Mouse (Mus musculus): Measurements from ENCODE around the gene Lrmda. TPM values are rescaled to one million over a fixed set of nuclear protein-coding genes. Genes with fewer than 3 reads are reported as not detected.

The Lrmda gene
- 3.8 and 4.2 TPM in 2 replicates for total RNA-seq (2021)
- long read RNA-seq, experiment 1, partial matches to known transcripts: 0 of 2 reads
- long read RNA-seq, experiment 1, other reads (novel, unspliced or antisense): 1 of 2 reads
- long read RNA-seq, experiment 2: 0 reads

- DNase-seq: peak; percentile 89
Measured at GRCm38 (mm10) chr14:22019252-22019948, at the start of gene Lrmda. Lrmda (plus strand) TSS chr14:22019712.

GRCm38 (mm10) chr14:21981462-21981861, 38.0 kb upstream of the Lrmda start:
- DNase-seq: peak; percentile 92

- DNase-seq: no peak
Measured at GRCm38 (mm10) chr14:21982096-21982591, 37.4 kb upstream of the Lrmda start.

- DNase-seq: peak; percentile 77
Measured at GRCm38 (mm10) chr14:21982592-21983310, 36.8 kb upstream of the Lrmda start.

- peak; percentile 75 for DNase-seq
Measured at GRCm38 (mm10) chr14:21983311-21983949, 36.1 kb upstream of the Lrmda start.

GRCm38 (mm10) chr14:21983950-21984730, 35.4 kb upstream of the Lrmda start:
- DNase-seq: no peak

GRCm38 (mm10) chr14:21984757-21985425, 34.6 kb upstream of the Lrmda start:
- DNase-seq: peak; percentile 68

GRCm38 (mm10) chr14:21985426-21985931, 34.0 kb upstream of the Lrmda start:
- peak; percentile 57 for DNase-seq

- DNase-seq: peak; percentile 94
Measured at GRCm38 (mm10) chr14:21985981-21986732, 33.4 kb upstream of the Lrmda start.

- DNase-seq: peak; percentile 80
Measured at GRCm38 (mm10) chr14:21986733-21987659, 32.5 kb upstream of the Lrmda start.

- peak; percentile 98 for DNase-seq
Measured at GRCm38 (mm10) chr14:21987660-21988576, 31.6 kb upstream of the Lrmda start.

GRCm38 (mm10) chr14:21988577-21989290, 30.8 kb upstream of the Lrmda start:
- DNase-seq: peak; percentile 61

GRCm38 (mm10) chr14:21989291-21989913, 30.1 kb upstream of the Lrmda start, which contains the start of gene Zfp503:
Zfp503 (minus strand) TSS chr14:21989601.
- peak; percentile 86 for DNase-seq

- peak; percentile 62 for DNase-seq
Measured at GRCm38 (mm10) chr14:21990321-21991021, 29.0 kb upstream of the Lrmda start.

- DNase-seq: peak; percentile 87
Measured at GRCm38 (mm10) chr14:21991251-21991780, 28.2 kb upstream of the Lrmda start.

- peak; percentile 43 for DNase-seq
Measured at GRCm38 (mm10) chr14:21991856-21992255, 27.7 kb upstream of the Lrmda start.
